16 mouse cellular contexts compared by ENCODE assay signal in genomic region chr8:105715042-105715441, GRCm38 (mm10). TPM values are rescaled to one million over a fixed set of nuclear protein-coding genes. Genes with fewer than 3 reads are reported as not detected.
DNase-seq lines count a peak whose midpoint lies in the region; ATAC-seq and TF ChIP-seq lines count a peak whose summit lies in the region.
"Had no signal": no experiment of that assay in that cellular context is flagged by ENCODE, and none has a peak within 500 bp of the region (broad histone marks: within the 10 kb centered on the region; RNA-seq: fewer than 3 reads in every experiment).

No protein-coding gene starts in this region.

- no peak for TF ChIP-seq POLR2A in liver, adult 2 months (IDR thresholded peaks at IDR 0.05; ENCODE audit: extremely low read depth, insufficient read depth, low read length)

- no peaks in the 10 kb centered on the region for H3K27me3 ChIP-seq in embryonic facial prominence, embryonic 13.5 days
- H3K27me3 ChIP-seq in embryonic facial prominence, embryonic 10.5 days (replicated peaks; ENCODE audit: low read depth, poor library complexity, severe bottlenecking), result no peaks in the 10 kb centered on the region
- H3K27me3 ChIP-seq in liver, adult 2 months (ENCODE audit: control insufficient read depth, insufficient read depth, low read length), result no peaks in the 10 kb centered on the region
- no peaks in the 10 kb centered on the region for H3K27me3 ChIP-seq in liver, embryonic 12.5 days (replicated peaks)
- no peaks in the 10 kb centered on the region for H3K27me3 ChIP-seq in stomach, embryonic 15.5 days (replicated peaks)
- H3K27me3 ChIP-seq: limb, embryonic 12.5 days; midbrain, embryonic 13.5 days had no signal

- peak overlapping the region; percentile 49; the same call in 1 of the 2 replicates for H3K27ac ChIP-seq in embryonic facial prominence, embryonic 13.5 days
- no peak overlapping the region for H3K27ac ChIP-seq in embryonic facial prominence, embryonic 10.5 days (replicated peaks)
- 0 out of 2 replicates have a peak overlapping the region, but pooled peaks have one; percentile 7 for H3K27ac ChIP-seq in liver, adult 2 months (replicated peaks; ENCODE audit: insufficient read depth, low read depth, low read length)
- H3K27ac ChIP-seq in liver, embryonic 12.5 days, result no peak overlapping the region; the same call in 1 of the 2 replicates
- peak overlapping the region; percentile 59; the same call in 1 of the 2 replicates for H3K27ac ChIP-seq in stomach, embryonic 15.5 days
- H3K27ac ChIP-seq: limb, embryonic 12.5 days had no signal

- H3K36me3 ChIP-seq in embryonic facial prominence, embryonic 13.5 days, result peaks cover 13% of the 10 kb centered on the region
- peaks cover 42% of the 10 kb centered on the region for H3K36me3 ChIP-seq in embryonic facial prominence, embryonic 10.5 days (replicated peaks)
- H3K36me3 ChIP-seq in liver, adult 2 months (ENCODE audit: control insufficient read depth, insufficient read depth, low read length), result no peaks in the 10 kb centered on the region
- 0 out of 2 replicates have a peak, but pooled peaks cover 5% of the 10 kb centered on the region for H3K36me3 ChIP-seq in liver, embryonic 12.5 days
- no peaks in the 10 kb centered on the region for H3K36me3 ChIP-seq in stomach, embryonic 15.5 days

- no peak overlapping the region for H3K4me3 ChIP-seq in embryonic facial prominence, embryonic 13.5 days
- H3K4me3 ChIP-seq in embryonic facial prominence, embryonic 10.5 days, result no peak overlapping the region
- H3K4me3 ChIP-seq in liver, adult 2 months (ENCODE audit: insufficient read depth, low read depth, low read length), result no peak overlapping the region
- no peak overlapping the region for H3K4me3 ChIP-seq in liver, embryonic 12.5 days
- H3K4me3 ChIP-seq in stomach, embryonic 15.5 days (replicated peaks), result no peak overlapping the region
- H3K4me3 ChIP-seq: limb, embryonic 12.5 days; midbrain, embryonic 13.5 days had no signal

- 71% methylated on average over 6 of the region's 6 CpGs for WGBS in embryonic facial prominence, embryonic 13.5 days
- WGBS in embryonic facial prominence, embryonic 10.5 days, result 87% methylated on average over 6 of the region's 6 CpGs
- WGBS in liver, adult 2 months, result 68% methylated on average over 6 of the region's 6 CpGs
- 62% methylated on average over 6 of the region's 6 CpGs for WGBS in liver, embryonic 12.5 days (ENCODE audit: insufficient replicate concordance)
- 66% methylated on average over 6 of the region's 6 CpGs for WGBS in stomach, embryonic 15.5 days

- H3K4me2 ChIP-seq in embryonic facial prominence, embryonic 13.5 days, result no peak overlapping the region
- no peak overlapping the region for H3K4me2 ChIP-seq in liver, embryonic 12.5 days
- no peak overlapping the region for H3K4me2 ChIP-seq in stomach, embryonic 15.5 days
- H3K4me2 ChIP-seq: limb, embryonic 12.5 days; midbrain, embryonic 13.5 days had no signal

- no peaks in the 10 kb centered on the region for H3K9me3 ChIP-seq in embryonic facial prominence, embryonic 13.5 days
- H3K9me3 ChIP-seq in embryonic facial prominence, embryonic 10.5 days, result no peaks in the 10 kb centered on the region
- H3K9me3 ChIP-seq in liver, embryonic 12.5 days (replicated peaks), result no peaks in the 10 kb centered on the region
- no peaks in the 10 kb centered on the region for H3K9me3 ChIP-seq in stomach, embryonic 15.5 days
- H3K9me3 ChIP-seq: limb, embryonic 12.5 days; midbrain, embryonic 13.5 days had no signal

- H3K79me2 ChIP-seq in liver, adult 2 months (ENCODE audit: control insufficient read depth, insufficient read depth, low read length), result no peaks in the 10 kb centered on the region

- no peak for DNase-seq in embryonic facial prominence, embryonic 10.5 days (ENCODE audit: low spot score)
- DNase-seq in liver, adult 2 months (ENCODE audit: extremely low read depth, low read depth, low spot score), result peak; percentile 6
- DNase-seq in ovary, postnatal 10 days (ENCODE audit: low spot score), result no peak
- no peak for DNase-seq in thymus, postnatal 10 days (ENCODE audit: low spot score in 2 of 2)
- DNase-seq: adrenal gland, postnatal 14 days; cerebellum, postnatal 25 days had no signal

- ATAC-seq in embryonic facial prominence, embryonic 13.5 days (ENCODE audit: insufficient number of reproducible peaks, insufficient read depth, low FRiP score, low TSS enrichment, low read depth), result no peak
- no peak for ATAC-seq in liver, embryonic 12.5 days
- ATAC-seq in hematopoietic stem cell, adult 5-6 weeks (replicated peaks in 1 of 2; ENCODE audit: insufficient read depth in 1 of 2, low FRiP score in 2 of 2, low TSS enrichment in 1 of 2, low read depth in 1 of 2, poor library complexity in 2 of 2, severe bottlenecking in 2 of 2), result peak; percentile 14 to 25; a peak in 1 of 4 replicates
- no peak for ATAC-seq in stomach, embryonic 15.5 days (ENCODE audit: insufficient read depth, low FRiP score, low read depth)

- no peak for TF ChIP-seq CTCF in liver, adult 2 months (IDR thresholded peaks at IDR 0.05; ENCODE audit: low read depth, low read length)

- no peaks in the 10 kb centered on the region for H3K4me1 ChIP-seq in embryonic facial prominence, embryonic 13.5 days
- no peaks in the 10 kb centered on the region for H3K4me1 ChIP-seq in embryonic facial prominence, embryonic 10.5 days
- peaks cover 8% of the 10 kb centered on the region for H3K4me1 ChIP-seq in liver, adult 2 months (ENCODE audit: control insufficient read depth, insufficient read depth, low read length)
- no peaks in the 10 kb centered on the region for H3K4me1 ChIP-seq in liver, embryonic 12.5 days
- H3K4me1 ChIP-seq in stomach, embryonic 15.5 days, result no peaks in the 10 kb centered on the region
- H3K4me1 ChIP-seq: limb, embryonic 12.5 days; midbrain, embryonic 13.5 days had no signal

- no peak overlapping the region for H3K9ac ChIP-seq in embryonic facial prominence, embryonic 13.5 days
- no peak overlapping the region for H3K9ac ChIP-seq in liver, adult 2 months (ENCODE audit: low read depth, low read length)
- H3K9ac ChIP-seq in liver, embryonic 12.5 days, result no peak overlapping the region
- H3K9ac ChIP-seq in stomach, embryonic 15.5 days, result no peak overlapping the region
- H3K9ac ChIP-seq: limb, embryonic 12.5 days; midbrain, embryonic 13.5 days had no signal

RNA-seq across cellular contexts. Expression of gene Enkd1, which starts 7.0 kb away (rescaled TPM):
- polyA plus RNA-seq in embryonic facial prominence, embryonic 13.5 days (2015; fragmentation: Nextera tagmentation; extraction: Ambion mirVana), result 28.6 and 34.5 TPM in 2 replicates
- polyA plus RNA-seq in embryonic facial prominence, embryonic 10.5 days (2016; fragmentation: Nextera tagmentation; extraction: Ambion mirVana), result 49.3 and 54.0 TPM in 2 replicates
- 0.13 TPM in 1 of 2 replicates, not detected in the other for total RNA-seq in liver, adult 2 months (2014; rRNA removed)
- polyA plus RNA-seq in liver, adult 2 months (2012; rRNA removed), result 0.42 and 0.62 TPM in 2 replicates
- polyA plus RNA-seq in liver, embryonic 12.5 days (2016; fragmentation: Nextera tagmentation; extraction: Ambion mirVana), result 11.2 and 12.4 TPM in 2 replicates
- total RNA-seq in hematopoietic stem cell, adult 5-6 weeks (2017), result 16.1 and 17.6 TPM in 2 replicates
- polyA plus RNA-seq in stomach, embryonic 15.5 days (2015; fragmentation: Nextera tagmentation; extraction: Ambion mirVana), result 18.0 and 18.1 TPM in 2 replicates

RNA-seq across cellular contexts. Expression of gene 4933405L10Rik, which starts 7.6 kb away (rescaled TPM):
- polyA plus RNA-seq in embryonic facial prominence, embryonic 13.5 days (2015; fragmentation: Nextera tagmentation; extraction: Ambion mirVana), result 0.25 and 0.36 TPM in 2 replicates
- not detected in 2 replicates for polyA plus RNA-seq in embryonic facial prominence, embryonic 10.5 days (2016; fragmentation: Nextera tagmentation; extraction: Ambion mirVana)
- not detected in 2 replicates for total RNA-seq in liver, adult 2 months (2014; rRNA removed)
- not detected in 2 replicates for polyA plus RNA-seq in liver, adult 2 months (2012; rRNA removed)
- polyA plus RNA-seq in liver, embryonic 12.5 days (2016; fragmentation: Nextera tagmentation; extraction: Ambion mirVana), result 0.23 TPM in 1 of 2 replicates, not detected in the other
- total RNA-seq in hematopoietic stem cell, adult 5-6 weeks (2017), result 1.2 TPM in 1 of 2 replicates, not detected in the other
- polyA plus RNA-seq in stomach, embryonic 15.5 days (2015; fragmentation: Nextera tagmentation; extraction: Ambion mirVana), result 0.19 TPM in 1 of 2 replicates, not detected in the other
- total RNA-seq: adrenal gland, postnatal 14 days; heart, postnatal 14 days; neutrophil, adult 5-6 weeks had no signal
- polyA plus RNA-seq: small intestine, adult 2 months; urinary bladder, adult 2 months had no signal

RNA-seq across cellular contexts. Expression of gene Pard6a, which starts 14.1 kb away (rescaled TPM):
- polyA plus RNA-seq in embryonic facial prominence, embryonic 13.5 days (2015; fragmentation: Nextera tagmentation; extraction: Ambion mirVana), result 18.9 and 21.5 TPM in 2 replicates
- 15.1 and 16.8 TPM in 2 replicates for polyA plus RNA-seq in embryonic facial prominence, embryonic 10.5 days (2016; fragmentation: Nextera tagmentation; extraction: Ambion mirVana)
- 4.1 and 5.4 TPM in 2 replicates for total RNA-seq in liver, adult 2 months (2014; rRNA removed)
- 8.1 and 8.6 TPM in 2 replicates for polyA plus RNA-seq in liver, adult 2 months (2012; rRNA removed)
- polyA plus RNA-seq in liver, embryonic 12.5 days (2016; fragmentation: Nextera tagmentation; extraction: Ambion mirVana), result 9.2 and 10.8 TPM in 2 replicates
- 22.8 and 66.2 TPM in 2 replicates for total RNA-seq in hematopoietic stem cell, adult 5-6 weeks (2017)
- polyA plus RNA-seq in stomach, embryonic 15.5 days (2015; fragmentation: Nextera tagmentation; extraction: Ambion mirVana), result 14.9 and 15.0 TPM in 2 replicates

RNA-seq across cellular contexts. Expression of gene Acd, which starts 14.1 kb away (rescaled TPM):
- polyA plus RNA-seq in embryonic facial prominence, embryonic 13.5 days (2015; fragmentation: Nextera tagmentation; extraction: Ambion mirVana), result 72.3 and 84.3 TPM in 2 replicates
- polyA plus RNA-seq in embryonic facial prominence, embryonic 10.5 days (2016; fragmentation: Nextera tagmentation; extraction: Ambion mirVana), result 67.7 and 72.6 TPM in 2 replicates
- total RNA-seq in liver, adult 2 months (2014; rRNA removed), result 1.5 and 3.2 TPM in 2 replicates
- 18.3 and 22.8 TPM in 2 replicates for polyA plus RNA-seq in liver, adult 2 months (2012; rRNA removed)
- 32.3 and 34.1 TPM in 2 replicates for polyA plus RNA-seq in liver, embryonic 12.5 days (2016; fragmentation: Nextera tagmentation; extraction: Ambion mirVana)
- total RNA-seq in hematopoietic stem cell, adult 5-6 weeks (2017), result 13.9 and 26.7 TPM in 2 replicates
- polyA plus RNA-seq in stomach, embryonic 15.5 days (2015; fragmentation: Nextera tagmentation; extraction: Ambion mirVana), result 45.0 and 52.8 TPM in 2 replicates

RNA-seq across cellular contexts. Expression of gene Carmil2, which starts 29.0 kb away (rescaled TPM):
- polyA plus RNA-seq in embryonic facial prominence, embryonic 13.5 days (2015; fragmentation: Nextera tagmentation; extraction: Ambion mirVana), result 0.61 and 0.84 TPM in 2 replicates
- 1.5 TPM in 2 replicates for polyA plus RNA-seq in embryonic facial prominence, embryonic 10.5 days (2016; fragmentation: Nextera tagmentation; extraction: Ambion mirVana)
- total RNA-seq in liver, adult 2 months (2014; rRNA removed), result under 0.01 and 0.07 TPM in 2 replicates
- polyA plus RNA-seq in liver, adult 2 months (2012; rRNA removed), result 0.32 and 0.64 TPM in 2 replicates
- polyA plus RNA-seq in liver, embryonic 12.5 days (2016; fragmentation: Nextera tagmentation; extraction: Ambion mirVana), result 0.86 TPM in 2 replicates
- 14.7 and 15.1 TPM in 2 replicates for total RNA-seq in hematopoietic stem cell, adult 5-6 weeks (2017)
- polyA plus RNA-seq in stomach, embryonic 15.5 days (2015; fragmentation: Nextera tagmentation; extraction: Ambion mirVana), result 1.2 and 1.4 TPM in 2 replicates

Comparison
In these comparisons a context has a peak if more than half of its experiments do, and no peak if none do; other contexts are left out.
1. H3K27ac ChIP-seq: peak in embryonic facial prominence, embryonic 13.5 days (single experiment), liver, adult 2 months (single experiment) and stomach, embryonic 15.5 days (single experiment); none in embryonic facial prominence, embryonic 10.5 days (single experiment) and liver, embryonic 12.5 days (single experiment).
2. ATAC-seq: peak in hematopoietic stem cell, adult 5-6 weeks (2 of 2); none in embryonic facial prominence, embryonic 13.5 days (single experiment), liver, embryonic 12.5 days (single experiment) and stomach, embryonic 15.5 days (single experiment).